Mouse (Mus musculus) testis, adult 2 months (tissue): ENCODE data around the gene Tmem88b.

Experiments used
- CTCF ChIP-seq: fragments of 200-500 bp; IDR thresholded peaks from 2 replicates; pipeline ENCODE4 v1.5.1; 2012; ENCODE audit warnings: low read depth, mild to moderate bottlenecking, inconsistent platforms, low read length, moderate library complexity; ENCODE audit not compliant: control insufficient read depth, insufficient read depth, insufficient replicate concordance
- POLR2A ChIP-seq: fragments of 200-500 bp; IDR thresholded peaks from 2 replicates; pipeline ENCODE4 v1.6.1; 2012; ENCODE audit warnings: low read depth, mild to moderate bottlenecking, inconsistent platforms, low read length, moderate library complexity; ENCODE audit not compliant: control insufficient read depth

DNA sequence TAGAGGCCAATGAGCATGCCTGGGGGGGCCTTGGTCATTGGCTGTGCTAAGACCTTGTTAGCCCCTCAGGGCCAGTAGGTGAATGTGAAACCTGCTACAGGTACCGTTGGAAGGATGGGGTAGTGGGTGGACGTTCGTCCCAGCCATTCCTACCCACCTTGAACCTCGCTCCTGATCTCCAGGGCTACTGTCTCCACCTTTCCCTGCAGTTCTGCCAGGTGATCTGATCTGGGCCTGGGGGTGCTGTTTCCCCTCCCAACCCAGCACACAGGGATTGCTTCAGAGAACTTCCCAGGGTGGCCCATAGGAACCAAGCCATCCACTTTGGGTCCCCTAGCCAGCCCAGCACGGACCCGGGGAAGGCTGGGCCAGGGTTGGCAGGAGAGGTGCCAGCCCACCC, 46.5 kb downstream of the Tmem88b start:
- TF ChIP-seq POLR2A, result no peak
- no peak for TF ChIP-seq CTCF
